Mouse (Mus musculus): Measurements from ENCODE around the gene Ccdc185. TPM values are rescaled to one million over a fixed set of nuclear protein-coding genes. Genes with fewer than 3 reads are reported as not detected.

Gene Ccdc185
- not detected in 2 replicates for total RNA-seq (2021)
- long read RNA-seq, result 0 reads

GRCm38 (mm10) chr1:182749080-182749479 lies at the start of gene Ccdc185:
Ccdc185 (minus strand) TSS chr1:182749180.
- no peak for DNase-seq

GRCm38 (mm10) chr1:182797048-182797447 lies 48.1 kb upstream of the Ccdc185 start:
- no peak for DNase-seq

- no peak for DNase-seq
These were observed 45.6 kb upstream of the Ccdc185 start for GRCm38 (mm10) chr1:182794628-182795027.

GRCm38 (mm10) chr1:182794221-182794620 lies 45.2 kb upstream of the Ccdc185 start:
- DNase-seq, result no peak

GRCm38 (mm10) chr1:182792521-182793071 lies 43.6 kb upstream of the Ccdc185 start:
- DNase-seq, result peak; percentile 61

GRCm38 (mm10) chr1:182788896-182789295 lies 39.9 kb upstream of the Ccdc185 start:
- DNase-seq, result no peak

GRCm38 (mm10) chr1:182787030-182787429 lies 38.0 kb upstream of the Ccdc185 start:
- no peak for DNase-seq

- no peak for DNase-seq
These were observed 36.5 kb upstream of the Ccdc185 start for GRCm38 (mm10) chr1:182785504-182785903.

GRCm38 (mm10) chr1:182784784-182785183 lies 35.8 kb upstream of the Ccdc185 start:
- no peak for DNase-seq

- DNase-seq, result no peak
These were observed 34.8 kb upstream of the Ccdc185 start for GRCm38 (mm10) chr1:182783774-182784173.

GRCm38 (mm10) chr1:182779024-182779520 lies 30.1 kb upstream of the Ccdc185 start:
- no peak for DNase-seq

- DNase-seq, result no peak
These were observed 29.2 kb upstream of the Ccdc185 start for GRCm38 (mm10) chr1:182778225-182778624.

- DNase-seq, result no peak
These were observed 27.9 kb upstream of the Ccdc185 start for GRCm38 (mm10) chr1:182776749-182777410.

- no peak for DNase-seq
These were observed 26.6 kb upstream of the Ccdc185 start for GRCm38 (mm10) chr1:182775576-182775975.

- DNase-seq, result no peak
These were observed 15.7 kb upstream of the Ccdc185 start for GRCm38 (mm10) chr1:182764541-182765281.

GRCm38 (mm10) chr1:182763716-182764461 lies 14.9 kb upstream of the Ccdc185 start, which contains the start of gene Susd4:
Susd4 (plus strand) TSS chr1:182763860.
- peak; percentile 59 for DNase-seq

GRCm38 (mm10) chr1:182763191-182763715 lies 14.3 kb upstream of the Ccdc185 start:
- no peak for DNase-seq

GRCm38 (mm10) chr1:182758783-182759182 lies 9.8 kb upstream of the Ccdc185 start:
- DNase-seq, result no peak

- no peak for DNase-seq
These were observed 5.9 kb upstream of the Ccdc185 start for GRCm38 (mm10) chr1:182754865-182755264.

- no peak for DNase-seq
These were observed 4.7 kb upstream of the Ccdc185 start for GRCm38 (mm10) chr1:182753694-182754093.

- DNase-seq, result no peak
These were observed 2.3 kb upstream of the Ccdc185 start for GRCm38 (mm10) chr1:182751301-182751700.

- no peak for DNase-seq
These were observed 1.1 kb downstream of the Ccdc185 start for GRCm38 (mm10) chr1:182747834-182748233.

Data from adrenal gland, postnatal 25 days (tissue).